Mouse (Mus musculus): ENCODE results near the gene Fam89b. TPM values are rescaled to one million over a fixed set of nuclear protein-coding genes. Genes with fewer than 3 reads are reported as not detected.

Fam89b gene
- 13.9 and 17.1 TPM in 2 replicates for polyA plus RNA-seq (2021; fragmentation: Nextera tagmentation)
- long read RNA-seq, experiment 1, transcript Fam89b-201 (2 exons, 1,197 nt), result major isoform, 7 of 14 reads
- long read RNA-seq, experiment 1, partial matches to known transcripts, result 0 of 14 reads
- long read RNA-seq, experiment 1, other reads (novel, unspliced or antisense), result 2 of 14 reads
- long read RNA-seq, experiment 2, transcript Fam89b-201 (2 exons, 1,197 nt), result major isoform, 26 of 36 reads
- long read RNA-seq, experiment 2, transcript Fam89b-202 (2 exons, 1,189 nt), result minor isoform, 6 of 36 reads
- long read RNA-seq, experiment 2, partial matches to known transcripts, result 0 of 36 reads
- long read RNA-seq, experiment 2, other reads (novel, unspliced or antisense), result 0 of 36 reads

GRCm38 (mm10) chr19:5729444-5729815 is at the start of gene Fam89b:
Gene Fam89b (minus strand): TSS chr19:5729653.

GRCm38 (mm10) chr19:5770925-5771860 is 41.7 kb upstream of the Fam89b start, which contains the start of gene Scyl1:
Gene Scyl1 (minus strand): TSS chr19:5771419.

GRCm38 (mm10) chr19:5740320-5741317 is 11.2 kb upstream of the Fam89b start, which contains the start of gene Ltbp3:
Gene Ltbp3 (plus strand): TSS chr19:5740904.

DNA sequence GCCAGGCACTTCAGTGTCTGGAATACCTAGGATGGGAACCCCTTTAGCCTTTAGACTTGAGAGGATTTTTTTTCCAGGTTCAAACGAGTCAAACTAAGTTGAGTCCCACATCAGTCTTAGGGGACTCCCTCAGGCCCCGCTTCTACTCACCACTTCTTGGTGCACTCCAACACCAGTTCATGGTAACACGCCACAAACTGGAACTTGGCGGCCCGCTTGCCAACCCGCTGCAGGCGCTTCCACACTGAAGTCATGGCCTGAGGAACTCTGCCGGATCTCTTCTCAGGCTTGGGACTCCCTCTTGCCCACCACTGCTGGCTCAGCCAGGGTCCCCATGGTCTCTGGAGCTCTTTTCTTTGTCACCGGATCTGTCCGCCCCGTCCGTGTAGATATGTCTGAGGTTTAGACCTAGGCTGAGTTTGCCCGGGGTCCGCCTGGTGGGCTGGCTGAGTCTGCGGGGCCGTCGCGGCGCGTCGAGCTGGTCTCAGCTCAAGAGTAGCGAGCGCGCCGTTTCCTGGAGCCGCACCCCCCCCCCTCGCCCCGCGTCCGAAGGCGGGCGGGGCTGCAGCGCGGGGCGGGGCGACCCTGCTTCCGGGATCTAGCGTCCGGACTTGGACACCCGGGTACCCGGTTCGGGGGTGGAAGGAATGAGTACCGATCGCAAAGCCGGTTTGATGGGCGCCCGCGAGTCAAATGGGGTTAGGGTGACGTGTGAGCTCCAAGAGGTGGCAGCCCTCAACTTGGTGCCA is 3.5 kb downstream of the Fam89b start, which contains the start of gene Ehbp1l1:
Gene Ehbp1l1 (minus strand): TSS at position 551 of the 749 bp plus-strand sequence.

DNA sequence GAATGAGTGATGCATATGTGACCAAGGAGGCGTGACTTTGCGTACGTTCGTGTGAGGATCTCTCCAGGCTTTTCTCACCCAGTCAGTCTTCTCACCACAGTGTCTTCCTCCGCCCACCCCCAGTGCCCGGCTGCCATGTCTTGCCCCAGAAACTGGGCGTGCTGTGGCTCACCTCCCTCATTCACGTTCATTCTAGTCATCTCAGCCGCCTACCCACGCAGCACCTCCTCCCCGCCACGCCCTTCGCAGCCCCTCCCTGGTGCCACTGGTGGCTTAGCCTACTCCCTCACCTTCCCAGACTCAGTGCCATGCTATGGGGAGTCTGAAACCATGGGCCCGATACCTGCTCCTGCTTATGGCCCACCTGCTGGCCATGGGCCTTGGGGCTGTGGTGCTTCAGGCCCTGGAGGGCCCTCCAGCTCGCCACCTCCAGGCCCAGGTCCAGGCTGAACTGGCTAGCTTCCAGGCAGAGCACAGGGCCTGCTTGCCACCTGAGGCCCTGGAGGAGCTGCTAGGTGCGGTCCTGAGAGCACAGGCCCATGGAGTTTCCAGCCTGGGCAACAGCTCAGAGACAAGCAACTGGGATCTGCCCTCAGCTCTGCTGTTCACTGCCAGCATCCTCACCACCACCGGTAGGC is 25.2 kb downstream of the Fam89b start, which contains the start of gene Kcnk7:
Gene Kcnk7 (plus strand): TSS at position 205 of the 638 bp plus-strand sequence.

GRCm38 (mm10) chr19:5688200-5689087 is 41.0 kb downstream of the Fam89b start, which contains the start of the genes Map3k11 and Pcnx3:
Gene Map3k11 (plus strand): TSS chr19:5688742.
Gene Pcnx3 (minus strand): TSS chr19:5688908.

Small RNA genes lying within 50 kb of the gene (microRNA-seq; reads per million reads assigned to microRNA genes)
- gene Mir6987, result 1.9 reads per million

Other genes with a start within 250 kb of the Fam89b start
- gene Mus81, start 241.3 kb downstream of the Fam89b start, polyA plus RNA-seq (2021; fragmentation: Nextera tagmentation), result 24.3 and 24.9 TPM in 2 replicates
- 906 and 1,048 TPM in 2 replicates for gene Cfl1, start 239.2 kb downstream of the Fam89b start, polyA plus RNA-seq (2021; fragmentation: Nextera tagmentation)
- not detected in 2 replicates for gene 1700020D05Rik, start 225.9 kb downstream of the Fam89b start, polyA plus RNA-seq (2021; fragmentation: Nextera tagmentation)
- 50.6 and 51.6 TPM in 2 replicates for gene Snx32, start 219.1 kb downstream of the Fam89b start, polyA plus RNA-seq (2021; fragmentation: Nextera tagmentation)
- gene Ovol1, start 169.0 kb downstream of the Fam89b start, polyA plus RNA-seq (2021; fragmentation: Nextera tagmentation), result not detected in 2 replicates
- 2.8 and 5.1 TPM in 2 replicates for gene Ap5b1, start 161.6 kb downstream of the Fam89b start, polyA plus RNA-seq (2021; fragmentation: Nextera tagmentation)
- 47.4 and 53.5 TPM in 2 replicates for gene Rnaseh2c, start 127.8 kb downstream of the Fam89b start, polyA plus RNA-seq (2021; fragmentation: Nextera tagmentation)
- 41.3 and 45.1 TPM in 2 replicates for gene Kat5, start 119.4 kb downstream of the Fam89b start, polyA plus RNA-seq (2021; fragmentation: Nextera tagmentation)
- gene Rela, start 92.2 kb downstream of the Fam89b start, polyA plus RNA-seq (2021; fragmentation: Nextera tagmentation), result 9.2 and 14.8 TPM in 2 replicates
- gene Sipa1, start 65.9 kb downstream of the Fam89b start, polyA plus RNA-seq (2021; fragmentation: Nextera tagmentation), result 7.2 and 9.3 TPM in 2 replicates
- 6.1 and 6.9 TPM in 2 replicates for gene Map3k11, start 40.9 kb downstream of the Fam89b start, polyA plus RNA-seq (2021; fragmentation: Nextera tagmentation)
- gene Pcnx3, start 40.7 kb downstream of the Fam89b start, polyA plus RNA-seq (2021; fragmentation: Nextera tagmentation), result 6.7 and 8.1 TPM in 2 replicates
- 0.65 and 0.82 TPM in 2 replicates for gene Kcnk7, start 25.3 kb downstream of the Fam89b start, polyA plus RNA-seq (2021; fragmentation: Nextera tagmentation)
- gene Ehbp1l1, start 3.3 kb downstream of the Fam89b start, polyA plus RNA-seq (2021; fragmentation: Nextera tagmentation), result 9.6 and 11.4 TPM in 2 replicates
- 2.5 and 4.3 TPM in 2 replicates for gene Ltbp3, start 11.3 kb upstream of the Fam89b start, polyA plus RNA-seq (2021; fragmentation: Nextera tagmentation)
- gene Scyl1, start 41.8 kb upstream of the Fam89b start, polyA plus RNA-seq (2021; fragmentation: Nextera tagmentation), result 53.3 and 62.2 TPM in 2 replicates
- 14.0 and 15.8 TPM in 2 replicates for gene Frmd8, start 145.6 kb upstream of the Fam89b start, polyA plus RNA-seq (2021; fragmentation: Nextera tagmentation)
- gene Slc25a45, start 148.2 kb upstream of the Fam89b start, polyA plus RNA-seq (2021; fragmentation: Nextera tagmentation), result 0.98 and 1.3 TPM in 2 replicates
- 0.85 and 0.88 TPM in 2 replicates for gene Tigd3, start 164.5 kb upstream of the Fam89b start, polyA plus RNA-seq (2021; fragmentation: Nextera tagmentation)
- gene Dpf2, start 183.4 kb upstream of the Fam89b start, polyA plus RNA-seq (2021; fragmentation: Nextera tagmentation), result 36.4 and 37.3 TPM in 2 replicates
- 8.6 and 11.3 TPM in 2 replicates for gene Cdc42ep2, start 195.2 kb upstream of the Fam89b start, polyA plus RNA-seq (2021; fragmentation: Nextera tagmentation)
- 2.8 and 2.9 TPM in 2 replicates for gene Pola2, start 234.5 kb upstream of the Fam89b start, polyA plus RNA-seq (2021; fragmentation: Nextera tagmentation)

All from layer of hippocampus, adult 6 months (tissue).